Mouse (Mus musculus): ENCODE measurements at regions not wholly inside any gene's neighbourhood (a gene's known extent, or its start where the extent isn't known, plus 50 kb on each side); places are given as distances from the start of the nearest gene placed in this dataset.

- no peak for DNase-seq
These were observed 164.5 kb upstream of the Glra1 start for GRCm38 (mm10) chr11:55772538-55772937.

GRCm38 (mm10) chr11:55772107-55772506 lies 164.1 kb upstream of the Glra1 start:
- DNase-seq, result no peak

- peak; percentile 58 to 59 for DNase-seq
These were observed 156.8 kb upstream of the Glra1 start for GRCm38 (mm10) chr11:55764846-55765245.
